Mouse (Mus musculus) myocyte (in vitro differentiated cells): ENCODE measurements around the gene 1700012B07Rik.

Experiments
- E2F4 ChIP-seq: IDR thresholded peaks from one replicate; pipeline ENCODE4 v1.6.1; 2011; ENCODE audit warnings: mild to moderate bottlenecking, control low read depth, moderate library complexity; ENCODE audit not compliant: insufficient read depth
- MYOG ChIP-seq, 3 experiments: IDR thresholded peaks; one replicate each; pipeline ENCODE4 v1.6.1; 2011; ENCODE audit warnings: control low read depth in 2 of 3, low read depth in 2 of 3, mild to moderate bottlenecking in 2 of 3; ENCODE audit not compliant: insufficient read length in 2 of 3, control insufficient read depth in 1 of 3, insufficient read depth in 1 of 3
- POLR2A ChIP-seq: IDR thresholded peaks from one replicate; pipeline ENCODE4 v1.6.1; 2011; ENCODE audit warnings: low read depth, mild to moderate bottlenecking, control low read depth, moderate library complexity; ENCODE audit not compliant: insufficient read length

- no peak for TF ChIP-seq POLR2A
- no peak for TF ChIP-seq MYOG (IDR thresholded peaks at IDR 0.05; ENCODE audit: control insufficient read depth in 1 of 3, insufficient read depth in 1 of 3, insufficient read length in 2 of 3, low read depth in 2 of 3)
- TF ChIP-seq E2F4: no peak
These were observed 47.0 kb upstream of the 1700012B07Rik start for GRCm38 (mm10) chr11:109874651-109875524.
